Comparison of ENCODE assay signal across 9 mouse cellular contexts in genomic region chr2:128403143-128403935, GRCm38 (mm10).
DNase-seq lines count a peak whose midpoint lies in the region; ATAC-seq and TF ChIP-seq lines count a peak whose summit lies in the region.
"Had no signal": no experiment of that assay in that cellular context is flagged by ENCODE, and none has a peak within 500 bp of the region (broad histone marks: within the 10 kb centered on the region; RNA-seq: fewer than 3 reads in every experiment).

No protein-coding gene starts in this region.

- H3K4me1 ChIP-seq in heart, embryonic 10.5 days, result peaks cover 37% of the 10 kb centered on the region
- peaks cover 29% of the 10 kb centered on the region for H3K4me1 ChIP-seq in kidney, embryonic 16.5 days (ENCODE audit: insufficient read depth, low read length)
- peaks cover 32% of the 10 kb centered on the region for H3K4me1 ChIP-seq in embryonic fibroblast, embryonic 13.5 days (ENCODE audit: control insufficient read depth, insufficient read depth, low read length)

- H3K36me3 ChIP-seq in heart, embryonic 10.5 days, result no peaks in the 10 kb centered on the region
- H3K36me3 ChIP-seq in kidney, embryonic 16.5 days (ENCODE audit: insufficient read depth, low read length), result no peaks in the 10 kb centered on the region

- ATAC-seq in kidney, embryonic 16.5 days (ENCODE audit: low FRiP score, low TSS enrichment), result peak; percentile 74

- no peak overlapping the region for H3K4me2 ChIP-seq in kidney, embryonic 16.5 days (replicated peaks; ENCODE audit: low read depth, low read length)

- no peak overlapping the region for H3K9ac ChIP-seq in kidney, embryonic 16.5 days (replicated peaks; ENCODE audit: low read length)

- H3K27ac ChIP-seq in heart, embryonic 10.5 days, result peak overlapping the region; percentile 56
- no peak overlapping the region for H3K27ac ChIP-seq in kidney, embryonic 16.5 days (ENCODE audit: low read length)
- H3K27ac ChIP-seq in embryonic fibroblast, embryonic 13.5 days (ENCODE audit: insufficient read depth, low read length), result peak overlapping the region; percentile 31; the same call in 1 of the 2 replicates

- WGBS in heart, embryonic 10.5 days, result 31% methylated on average over 11 of the region's 11 CpGs
- WGBS in kidney, embryonic 16.5 days, result 32% methylated on average over 11 of the region's 11 CpGs

- intact Hi-C loops in gastrocnemius, postnatal 14 days (cut with DNase I; ENCODE audit: low total_unique reads), result no loop called here
- intact Hi-C loops in left cerebral cortex, postnatal 25 days (cut with DNase I), result loop anchor here (5.0 kb wide), 1 partner anchor 169 kb away; no protein-coding TSS in a partner anchor

- peaks cover 4% of the 10 kb centered on the region; the same call in 1 of the 2 replicates for H3K27me3 ChIP-seq in heart, embryonic 10.5 days (ENCODE audit: insufficient read depth, poor library complexity, severe bottlenecking)
- no peaks in the 10 kb centered on the region for H3K27me3 ChIP-seq in kidney, embryonic 16.5 days (ENCODE audit: insufficient read depth, low read length)

- H3K4me3 ChIP-seq in heart, embryonic 10.5 days, result 0 out of 2 replicates have a peak overlapping the region, but pooled peaks have one; percentile 12
- H3K4me3 ChIP-seq in kidney, embryonic 16.5 days (ENCODE audit: low read length), result no peak overlapping the region
- no peak overlapping the region for H3K4me3 ChIP-seq in embryonic fibroblast, embryonic 13.5 days (ENCODE audit: insufficient read depth, low read length)

- no peak for TF ChIP-seq CTCF in embryonic fibroblast, embryonic 13.5 days (IDR thresholded peaks at IDR 0.05; ENCODE audit: borderline replicate concordance, insufficient read depth, low read length)

- H3K9me3 ChIP-seq in heart, embryonic 10.5 days, result no peaks in the 10 kb centered on the region
- H3K9me3 ChIP-seq in kidney, embryonic 16.5 days (ENCODE audit: low read length), result no peaks in the 10 kb centered on the region

- no peak for DNase-seq in heart, embryonic 10.5 days (ENCODE audit: low spot score)
- no peak for DNase-seq in heart, adult 18-20 months
- DNase-seq in kidney, adult 11 months, result no peak
- DNase-seq in A20 (ENCODE audit: low read depth, low spot score), result peak; percentile 90
- no peak for DNase-seq in gastrocnemius, postnatal 14 days
- no peak for DNase-seq in left cerebral cortex, postnatal 25 days (ENCODE audit: low spot score in 2 of 2)
- DNase-seq: thymus, postnatal 25 days had no signal

- TF ChIP-seq POLR2A in embryonic fibroblast, embryonic 13.5 days (IDR thresholded peaks at IDR 0.05; ENCODE audit: low read depth, low read length), result no peak
